Mouse (Mus musculus): ENCODE measurements around the gene Ccin. TPM values are rescaled to one million over a fixed set of nuclear protein-coding genes. Genes with fewer than 3 reads are reported as not detected.

The Ccin gene
- total and polyA plus RNA-seq, 3 experiments = 0.04 TPM; not detected in 2

DNA sequence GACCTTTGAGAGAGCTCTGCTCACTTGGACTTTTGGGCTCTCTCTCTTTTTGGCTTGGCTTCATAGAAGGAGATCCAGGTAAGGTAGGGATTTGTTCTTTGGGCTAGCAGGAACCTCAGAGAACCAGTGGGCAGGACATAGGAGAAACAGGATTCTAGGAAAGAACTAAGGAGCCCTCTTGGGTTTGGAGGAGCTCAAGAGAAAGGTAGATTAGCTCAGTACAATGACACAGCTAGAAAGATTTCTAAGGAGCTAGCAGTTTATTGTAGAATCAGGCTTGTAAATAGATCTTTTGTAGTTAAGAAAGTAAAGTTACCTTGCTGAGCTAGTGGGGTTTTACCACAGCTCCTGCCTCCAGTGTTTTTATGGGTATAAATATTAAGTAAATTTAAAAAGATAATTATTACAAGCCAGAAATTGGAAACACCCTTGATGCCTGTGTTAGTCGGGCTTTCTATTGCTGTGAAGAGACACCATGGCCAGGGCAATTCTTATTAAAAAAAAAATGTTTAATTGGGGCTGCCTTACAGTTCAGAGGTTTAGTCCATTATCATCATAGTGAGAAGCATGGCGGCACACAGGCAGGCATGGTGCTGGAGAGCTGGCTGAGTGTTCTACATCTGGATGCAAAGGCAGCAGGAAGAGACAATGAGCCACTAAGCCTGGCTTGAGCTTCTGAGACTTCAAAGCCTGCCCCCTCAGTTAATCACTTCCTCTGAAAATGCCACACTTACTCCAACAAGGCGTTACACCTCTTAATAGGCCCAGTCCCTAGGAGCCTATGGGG is 21.5 kb downstream of the Ccin start:
- H3K4me3 ChIP-seq (ENCODE audit: control insufficient read depth in 1 of 2, insufficient read depth in 1 of 2, low read depth in 2 of 2, low read length in 2 of 2) = peak overlapping the region; percentile 6 to 15; a peak in 2 of 4 replicates
- no peaks in the 10 kb centered on the region for H3K9me3 ChIP-seq (replicated peaks; ENCODE audit: insufficient read depth, low read length)
- no peak for TF ChIP-seq ZKSCAN1 (IDR thresholded peaks at IDR 0.05; ENCODE audit: low read depth, low read length)
- TF ChIP-seq MAX (IDR thresholded peaks at IDR 0.05; ENCODE audit: low read length) = peak; percentile 30; the same call in 1 of the 2 replicates
- TF ChIP-seq ETS1 (IDR thresholded peaks at IDR 0.05; ENCODE audit: low read depth, low read length) = no peak
- TF ChIP-seq GABPA (IDR thresholded peaks at IDR 0.05; ENCODE audit: low read depth, low read length) = no peak
- H3K4me1 ChIP-seq (ENCODE audit: control insufficient read depth in 1 of 2, insufficient read depth in 2 of 2, low read length in 2 of 2) = peaks cover 0 to 8% of the 10 kb centered on the region in 2 experiments; a peak in 2 of 4 replicates
- DNase-seq (ENCODE audit: low read depth, low spot score) = peak; percentile 42
- H3K36me3 ChIP-seq (ENCODE audit: control insufficient read depth in 1 of 2, insufficient read depth in 2 of 2, low read length in 2 of 2) = peaks cover 0 to 10% of the 10 kb centered on the region in 2 experiments; a peak in 2 of 4 replicates
- H3K79me2 ChIP-seq (ENCODE audit: control insufficient read depth, insufficient read depth, low read length, poor library complexity) = peaks cover 3% of the 10 kb centered on the region; the same call in 1 of the 2 replicates
- H3K27me3 ChIP-seq (ENCODE audit: control insufficient read depth in 1 of 2, insufficient read depth in 2 of 2, low read length in 2 of 2) = no peaks in the 10 kb centered on the region
- H3K9ac ChIP-seq (ENCODE audit: control insufficient read depth, low read depth, low read length, poor library complexity, severe bottlenecking) = peak overlapping the region; percentile 63
- peak overlapping the region; percentile 97 for H3K27ac ChIP-seq (ENCODE audit: control insufficient read depth, low read depth, low read length)

DNA sequence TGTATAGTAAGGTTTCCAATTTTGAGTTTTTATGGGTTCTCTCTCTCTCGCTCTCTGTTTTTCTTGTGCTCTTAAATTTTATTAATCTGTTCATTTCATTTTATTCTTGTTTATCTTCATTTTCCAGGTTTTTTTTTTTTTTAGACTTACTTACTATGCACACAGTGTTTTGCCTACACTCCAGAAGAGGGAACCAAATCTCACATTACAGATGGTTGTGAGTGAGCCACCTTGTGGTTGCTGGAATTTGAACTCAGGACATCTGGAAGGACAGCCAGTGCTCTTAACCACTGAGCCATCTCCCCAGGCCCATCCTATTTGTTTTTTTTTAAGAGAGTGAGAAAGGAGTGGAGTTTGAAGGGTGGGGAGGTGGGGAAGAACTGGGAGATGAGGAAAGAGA is 26.9 kb downstream of the Ccin start:
- no peaks in the 10 kb centered on the region for H3K9me3 ChIP-seq (replicated peaks; ENCODE audit: insufficient read depth, low read length)
- H3K27me3 ChIP-seq (ENCODE audit: control insufficient read depth in 1 of 2, insufficient read depth in 2 of 2, low read length in 2 of 2) = no peaks in the 10 kb centered on the region
- TF ChIP-seq MYB (IDR thresholded peaks at IDR 0.05; ENCODE audit: low read depth, low read length) (no peak), SIN3A (IDR thresholded peaks at IDR 0.05; ENCODE audit: low read length) (peak; percentile 25; the same call in 1 of the 2 replicates), SMC3 (IDR thresholded peaks at IDR 0.05; ENCODE audit: low read depth, low read length) (peak; percentile 40), RAD21 (IDR thresholded peaks at IDR 0.05; ENCODE audit: low read depth, low read length) (peak; percentile 4; the same call in 1 of the 2 replicates), ZNF384 (IDR thresholded peaks at IDR 0.05; ENCODE audit: low read depth, low read length) (peak; percentile 80), CTCF (IDR thresholded peaks at IDR 0.05 in 2 of 3, conservative IDR thresholded peaks at IDR 0.05 in 1 of 3; ENCODE audit: control insufficient read depth in 1 of 3, insufficient read depth in 1 of 3, low read depth in 2 of 3, low read length in 3 of 3, poor library complexity in 1 of 3, severe bottlenecking in 1 of 3) (peak in 2 of 3 experiments; percentile 12 to 67; a peak in 2 of 6 replicates)
- DNase-seq (ENCODE audit: low read depth, low spot score) = peak; percentile 46
- H3K9ac ChIP-seq (ENCODE audit: control insufficient read depth, low read depth, low read length, poor library complexity, severe bottlenecking) = no peak overlapping the region
- H3K36me3 ChIP-seq (ENCODE audit: control insufficient read depth in 1 of 2, insufficient read depth in 2 of 2, low read length in 2 of 2) = peaks cover 2 to 26% of the 10 kb centered on the region in 2 experiments; a peak in 3 of 4 replicates
- H3K27ac ChIP-seq (ENCODE audit: control insufficient read depth, low read depth, low read length) = peak overlapping the region; percentile 57; the same call in 1 of the 2 replicates
- H3K4me1 ChIP-seq (ENCODE audit: control insufficient read depth in 1 of 2, insufficient read depth in 2 of 2, low read length in 2 of 2) = peaks cover 0 to 27% of the 10 kb centered on the region in 2 experiments; a peak in 3 of 4 replicates
- H3K4me3 ChIP-seq (ENCODE audit: control insufficient read depth in 1 of 2, insufficient read depth in 1 of 2, low read depth in 2 of 2, low read length in 2 of 2) = no peak overlapping the region
- peaks cover 34% of the 10 kb centered on the region for H3K79me2 ChIP-seq (ENCODE audit: control insufficient read depth, insufficient read depth, low read length, poor library complexity)

DNA sequence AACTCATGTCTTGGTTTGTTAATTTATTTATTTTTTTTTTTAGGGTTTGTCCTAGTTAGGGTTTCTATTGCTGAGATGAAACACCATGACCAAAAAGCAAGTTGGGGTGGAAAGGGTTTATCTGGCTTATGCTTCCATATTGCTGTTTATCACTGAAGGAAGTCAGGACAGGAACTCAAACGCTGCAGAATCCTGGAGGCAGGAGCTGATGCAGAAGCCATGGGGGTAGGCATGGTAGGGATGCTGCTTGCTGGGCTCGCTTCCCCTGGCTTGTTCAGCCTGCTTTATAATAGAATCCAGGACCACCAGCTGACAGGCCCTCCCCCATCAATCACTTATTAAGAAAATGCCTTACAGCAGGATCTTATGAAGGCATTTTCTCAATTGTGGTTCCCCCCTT is 27.6 kb downstream of the Ccin start:
- TF ChIP-seq EP300 (IDR thresholded peaks at IDR 0.05; ENCODE audit: low read depth in 1 of 2, low read length in 2 of 2) (peak; percentile 19 to 57; a peak in 1 of 4 replicates), MAX (IDR thresholded peaks at IDR 0.05; ENCODE audit: low read length) (no peak), GABPA (IDR thresholded peaks at IDR 0.05; ENCODE audit: low read depth, low read length) (no peak), RCOR1 (IDR thresholded peaks at IDR 0.05; ENCODE audit: low read depth, low read length) (no peak), USF1 (IDR thresholded peaks at IDR 0.05; ENCODE audit: low read depth, low read length) (no peak), POLR2A (IDR thresholded peaks at IDR 0.05; ENCODE audit: control insufficient read depth in 1 of 2, insufficient read depth in 1 of 2, low read depth in 1 of 2, low read length in 2 of 2, poor library complexity in 1 of 2) (peak in 1 of 2 experiments; percentile 38; a peak in 1 of 4 replicates)
- peak; percentile 55 for DNase-seq (ENCODE audit: low read depth, low spot score)
- Histone ChIP-seq H3K27ac (ENCODE audit: control insufficient read depth, low read depth, low read length) (peak overlapping the region; percentile 57), H3K9ac (ENCODE audit: control insufficient read depth, low read depth, low read length, poor library complexity, severe bottlenecking) (no peak overlapping the region), H3K27me3 (ENCODE audit: control insufficient read depth in 1 of 2, insufficient read depth in 2 of 2, low read length in 2 of 2) (no peaks in the 10 kb centered on the region), H3K36me3 (ENCODE audit: control insufficient read depth in 1 of 2, insufficient read depth in 2 of 2, low read length in 2 of 2) (peaks cover 4 to 30% of the 10 kb centered on the region in 2 experiments; a peak in 3 of 4 replicates), H3K4me1 (ENCODE audit: control insufficient read depth in 1 of 2, insufficient read depth in 2 of 2, low read length in 2 of 2) (peaks cover 2 to 32% of the 10 kb centered on the region in 2 experiments; a peak in 3 of 4 replicates), H3K9me3 (replicated peaks; ENCODE audit: insufficient read depth, low read length) (no peaks in the 10 kb centered on the region), H3K4me3 (ENCODE audit: control insufficient read depth in 1 of 2, insufficient read depth in 1 of 2, low read depth in 2 of 2, low read length in 2 of 2) (peak overlapping the region in 1 of 2 experiments; percentile 25; a peak in 1 of 4 replicates), H3K79me2 (ENCODE audit: control insufficient read depth, insufficient read depth, low read length, poor library complexity) (peaks cover 38% of the 10 kb centered on the region)
